Mouse (Mus musculus) erythroblast, embryonic 14.5 days (primary cell): ENCODE measurements around the gene Nop10. TPM values are rescaled to one million over a fixed set of nuclear protein-coding genes. Genes with fewer than 3 reads are reported as not detected.

Experiments
- H3K27me3 ChIP-seq: 2 replicates; pipeline ENCODE4 v1.6.1; 2012; ENCODE audit warnings: inconsistent platforms; ENCODE audit not compliant: control insufficient read depth
- H3K36me3 ChIP-seq: 2 replicates; pipeline ENCODE4 v1.6.1; 2012; ENCODE audit warnings: mild to moderate bottlenecking, inconsistent platforms; ENCODE audit not compliant: control insufficient read depth
- H3K4me1 ChIP-seq: 2 replicates; pipeline ENCODE4 v1.6.1; 2012; ENCODE audit warnings: inconsistent platforms; ENCODE audit not compliant: control insufficient read depth
- H3K4me3 ChIP-seq: replicated peaks from 2 replicates; pipeline ENCODE3; 2012; ENCODE audit warnings: moderate library complexity, mild to moderate bottlenecking, inconsistent platforms
- H3K9me3 ChIP-seq: 2 replicates; pipeline ENCODE4 v1.6.1; 2012; ENCODE audit warnings: low read length, inconsistent platforms, mixed read lengths; ENCODE audit not compliant: control insufficient read depth
- GATA1 ChIP-seq: IDR thresholded peaks from 2 replicates; pipeline ENCODE4 v1.6.1; 2012; ENCODE audit warnings: low read length, inconsistent platforms, mixed read lengths
- TAL1 ChIP-seq: IDR thresholded peaks from 3 replicates; pipeline ENCODE4 v1.6.1; 2012; ENCODE audit warnings: low read length, inconsistent platforms, mixed read lengths
- polyA plus RNA-seq: library from polyadenylated mRNA; stranded (reverse); fragments of >175 nt; gene quantifications from 2 replicates; pipeline ENCODE4 v1.2.3, GENCODE M21; 2012

The Nop10 gene
- polyA plus RNA-seq: 1.5 and 1.9 TPM in 2 replicates

DNA sequence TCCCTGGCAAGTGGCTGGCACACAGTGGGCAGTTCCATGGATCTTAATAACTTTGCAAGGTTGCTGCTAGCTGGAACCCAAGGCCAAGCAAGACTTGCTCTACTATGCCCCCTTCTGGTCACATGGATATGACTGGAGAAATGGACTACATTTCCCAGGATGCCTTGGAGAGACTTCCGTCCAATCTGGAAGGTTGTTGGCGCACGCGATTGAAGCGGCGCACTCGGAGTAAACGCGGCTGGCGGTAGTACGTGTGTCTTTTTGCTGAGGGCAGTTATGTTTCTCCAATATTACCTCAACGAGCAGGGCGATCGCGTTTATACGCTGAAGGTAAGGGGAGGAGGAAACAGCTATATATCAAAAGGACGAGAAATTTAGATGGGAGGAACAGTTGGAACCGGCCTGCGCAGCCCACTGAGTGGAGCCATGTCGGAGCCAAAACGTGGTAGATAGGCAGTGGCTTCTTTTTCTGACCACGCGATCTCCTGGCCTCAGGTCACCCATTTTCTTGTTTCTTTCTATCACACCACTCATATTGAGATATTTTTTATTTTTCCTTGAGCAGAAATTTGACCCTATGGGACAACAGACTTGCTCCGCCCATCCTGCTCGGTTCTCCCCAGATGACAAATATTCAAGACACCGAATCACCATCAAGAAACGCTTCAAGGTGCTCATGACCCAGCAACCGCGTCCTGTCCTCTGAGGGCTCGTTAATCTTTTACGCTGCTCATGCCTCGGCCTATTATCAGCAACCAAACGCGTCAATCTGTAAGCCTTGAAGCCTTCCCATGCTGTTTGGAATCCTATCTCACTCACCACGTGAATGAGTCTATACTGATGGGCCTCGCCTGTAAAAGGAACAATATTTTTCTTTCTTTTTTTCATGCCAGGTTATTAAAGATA is at the start of gene Nop10:
Nop10 (plus strand) TSS at position 179 of the 906 bp plus-strand sequence.
- Histone ChIP-seq H3K4me1 (peaks cover 50% of the 10 kb centered on the region), H3K4me3 (peak within 1 kb of the TSS; percentile 92)
- no peak for TF ChIP-seq GATA1
- TF ChIP-seq TAL1: no peak

DNA sequence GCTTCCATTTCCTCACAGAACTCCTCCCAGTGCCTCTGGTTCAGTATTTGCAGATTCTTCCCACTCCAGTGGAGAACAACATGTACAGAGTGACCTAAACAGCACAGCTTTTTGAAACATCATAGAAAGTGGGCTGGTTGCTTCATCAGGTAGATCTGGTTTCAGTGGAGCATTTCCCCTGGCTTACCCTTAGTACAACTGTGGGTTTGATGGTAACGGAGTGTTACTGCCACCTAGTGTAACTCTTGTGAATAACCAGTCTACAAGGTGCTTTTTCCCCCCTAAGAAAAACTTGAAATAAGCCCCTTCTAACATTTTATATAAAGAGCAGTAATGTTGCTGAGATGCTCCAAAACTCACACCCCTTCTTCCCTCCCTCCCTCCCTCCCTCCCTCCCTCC is 45.7 kb upstream of the Nop10 start:
- Histone ChIP-seq H3K9me3 (no peaks in the 10 kb centered on the region), H3K4me3 (no peak overlapping the region), H3K4me1 (no peaks in the 10 kb centered on the region), H3K27me3 (no peaks in the 10 kb centered on the region), H3K36me3 (no peaks in the 10 kb centered on the region)
- TF ChIP-seq TAL1 (no peak), GATA1 (no peak)

More for the DNA sequence above, at the start of gene Nop10:
- Histone ChIP-seq H3K27me3 (no peaks in the 10 kb centered on the region), H3K9me3 (no peaks in the 10 kb centered on the region), H3K36me3 (no peaks in the 10 kb centered on the region)

- Histone ChIP-seq H3K36me3 (no peaks in the 10 kb centered on the region), H3K4me3 (no peak overlapping the region), H3K4me1 (no peaks in the 10 kb centered on the region), H3K9me3 (no peaks in the 10 kb centered on the region), H3K27me3 (no peaks in the 10 kb centered on the region)
- TF ChIP-seq GATA1: no peak
- no peak for TF ChIP-seq TAL1
Observed at GRCm38 (mm10) chr2:112217614-112218013, 44.1 kb upstream of the Nop10 start.

GRCm38 (mm10) chr2:112220880-112221279 is 40.8 kb upstream of the Nop10 start:
- TF ChIP-seq TAL1: no peak
- no peak for TF ChIP-seq GATA1
- H3K27me3 ChIP-seq: no peaks in the 10 kb centered on the region
- no peaks in the 10 kb centered on the region for H3K9me3 ChIP-seq
- no peaks in the 10 kb centered on the region for H3K4me1 ChIP-seq
- no peaks in the 10 kb centered on the region for H3K36me3 ChIP-seq
- H3K4me3 ChIP-seq: no peak overlapping the region

DNA sequence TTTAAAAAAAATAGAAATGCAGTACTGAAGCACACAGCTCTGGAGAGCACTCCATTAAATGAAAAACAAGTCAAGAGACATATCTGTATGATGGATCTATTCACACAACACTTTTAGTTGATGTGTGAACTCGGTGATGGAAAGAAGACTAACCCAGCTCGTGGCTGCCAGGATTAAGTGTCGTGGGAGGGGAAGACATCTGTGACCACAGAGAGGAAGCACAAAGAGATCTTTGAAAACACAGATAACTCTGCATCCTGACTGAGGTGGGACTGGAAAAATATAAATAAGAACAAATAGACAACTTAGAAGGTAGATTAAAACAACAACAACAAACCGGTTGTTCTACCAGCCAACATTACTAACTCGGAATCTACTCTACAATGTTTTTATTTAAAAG is 39.1 kb upstream of the Nop10 start:
- Histone ChIP-seq H3K9me3 (no peaks in the 10 kb centered on the region), H3K27me3 (no peaks in the 10 kb centered on the region), H3K36me3 (no peaks in the 10 kb centered on the region), H3K4me3 (no peak overlapping the region), H3K4me1 (no peaks in the 10 kb centered on the region)
- TF ChIP-seq GATA1 (no peak), TAL1 (no peak)

- no peaks in the 10 kb centered on the region for H3K27me3 ChIP-seq
- H3K36me3 ChIP-seq: no peaks in the 10 kb centered on the region
- no peaks in the 10 kb centered on the region for H3K4me1 ChIP-seq
- TF ChIP-seq TAL1 (no peak), GATA1 (no peak)
- no peak overlapping the region for H3K4me3 ChIP-seq
- no peaks in the 10 kb centered on the region for H3K9me3 ChIP-seq
Observed at GRCm38 (mm10) chr2:112224356-112224755, 37.4 kb upstream of the Nop10 start.

- TF ChIP-seq TAL1 (no peak), GATA1 (no peak)
Observed at GRCm38 (mm10) chr2:112232623-112233022, 29.1 kb upstream of the Nop10 start.

DNA sequence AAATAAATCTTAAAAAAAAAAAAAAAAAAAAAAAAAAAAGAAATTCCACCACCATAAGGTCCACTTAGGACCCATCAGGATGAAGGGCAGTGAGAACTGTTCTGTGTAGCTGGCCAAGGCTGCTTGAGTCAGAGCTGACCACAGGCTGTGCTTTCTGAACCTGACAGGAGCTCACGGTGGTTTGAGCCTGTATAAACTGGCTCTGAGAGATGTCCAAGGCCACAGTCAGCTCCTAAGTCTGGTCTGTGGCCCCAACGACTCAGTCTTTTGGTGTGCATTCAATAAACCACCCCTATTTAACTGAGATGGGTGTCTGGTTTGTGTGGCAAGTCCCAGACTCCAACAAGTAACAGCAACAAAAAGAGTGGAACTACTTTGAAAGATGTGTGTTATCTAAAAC is 25.1 kb upstream of the Nop10 start:
- peaks cover 27% of the 10 kb centered on the region for H3K27me3 ChIP-seq
- H3K9me3 ChIP-seq: no peaks in the 10 kb centered on the region
- no peak for TF ChIP-seq GATA1
- TF ChIP-seq TAL1: no peak
- H3K36me3 ChIP-seq: no peaks in the 10 kb centered on the region
- peaks cover 23% of the 10 kb centered on the region for H3K4me1 ChIP-seq
- H3K4me3 ChIP-seq: no peak overlapping the region

More at GRCm38 (mm10) chr2:112232623-112233022, 29.1 kb upstream of the Nop10 start:
- Histone ChIP-seq H3K4me1 (no peaks in the 10 kb centered on the region), H3K4me3 (no peak overlapping the region), H3K9me3 (no peaks in the 10 kb centered on the region), H3K36me3 (no peaks in the 10 kb centered on the region), H3K27me3 (no peaks in the 10 kb centered on the region)

DNA sequence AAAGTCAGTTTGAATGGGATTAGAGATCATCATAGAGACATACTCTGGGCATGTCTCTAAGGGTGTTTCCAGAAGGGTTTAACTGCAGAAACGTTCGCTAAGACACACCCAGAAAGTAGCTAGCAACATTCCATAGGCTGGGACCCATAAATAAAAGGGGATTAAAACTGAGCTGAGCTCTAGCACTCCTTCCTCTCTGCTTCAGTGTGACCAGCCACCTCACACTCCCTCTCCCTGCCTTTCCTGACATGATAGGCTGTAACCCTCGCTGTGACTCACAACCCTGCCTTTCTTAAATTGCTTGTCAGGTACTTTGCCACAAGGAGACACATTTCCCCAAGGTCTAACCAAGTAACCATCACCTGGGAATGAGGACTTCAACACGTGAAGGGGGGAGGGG is 23.7 kb upstream of the Nop10 start:
- peaks cover 28% of the 10 kb centered on the region for H3K27me3 ChIP-seq
- no peak overlapping the region for H3K4me3 ChIP-seq
- no peaks in the 10 kb centered on the region for H3K36me3 ChIP-seq
- H3K9me3 ChIP-seq: no peaks in the 10 kb centered on the region
- peaks cover 23% of the 10 kb centered on the region for H3K4me1 ChIP-seq
- TF ChIP-seq GATA1: no peak
- no peak for TF ChIP-seq TAL1
